Mouse (Mus musculus): ENCODE data around the gene Gfi1b.
A peak's percentile ranks its signal among the peaks of the same experiment; 100 is the strongest.

DNA sequence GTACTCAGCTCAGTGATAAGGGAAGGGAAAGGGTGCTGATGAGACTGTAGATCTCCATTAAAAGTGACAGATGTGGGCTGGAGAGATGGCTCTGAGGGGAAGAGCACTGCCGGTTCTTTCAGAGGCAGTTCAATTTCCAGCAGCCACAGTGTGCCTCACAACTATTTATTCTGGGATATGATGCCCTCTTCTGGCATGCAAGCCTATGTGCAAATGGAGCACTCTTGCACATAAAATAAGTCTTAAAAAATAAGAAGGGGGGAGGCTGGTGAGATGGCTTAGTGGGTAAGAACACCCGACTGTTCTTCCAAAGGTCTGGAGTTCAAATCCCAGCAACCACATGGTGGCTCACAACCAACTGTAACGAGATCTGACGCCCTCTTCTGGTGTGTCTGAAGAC lies 11.4 kb upstream of the Gfi1b start:
- TF ChIP-seq CTCF (IDR thresholded peaks at IDR 0.05; ENCODE audit: low read depth) (peak; percentile 33; the same call in 1 of the 2 replicates), EP300 (IDR thresholded peaks at IDR 0.05; ENCODE audit: low read depth) (no peak)
